Mouse (Mus musculus) small intestine, adult 2 months (tissue): ENCODE measurements at regions not wholly inside any gene's neighbourhood (a gene's known extent, or its start where the extent isn't known, plus 50 kb on each side); places are given as distances from the start of the nearest gene placed in this dataset.

ENCODE experiments used
- CTCF ChIP-seq: fragments of 200-500 bp; IDR thresholded peaks from 2 replicates; pipeline ENCODE4 v1.5.1; 2012; ENCODE audit warnings: low read depth, mild to moderate bottlenecking, control low read depth, inconsistent platforms, low read length, moderate library complexity, mixed read lengths; ENCODE audit not compliant: insufficient replicate concordance, insufficient read length; ENCODE audit errors: extremely low read depth
- POLR2A ChIP-seq: fragments of 200-500 bp; IDR thresholded peaks from 2 replicates; pipeline ENCODE4 v1.6.1; 2012; ENCODE audit warnings: low read depth, mild to moderate bottlenecking, control low read depth, inconsistent platforms, low read length, moderate library complexity

- TF ChIP-seq POLR2A = no peak
- no peak for TF ChIP-seq CTCF
Observed at GRCm38 (mm10) chr14:80125156-80125555, 141.3 kb downstream of the Olfm4 start.
